Mouse (Mus musculus) forebrain, embryonic 10.5 days (tissue): ENCODE data around the gene Gm21962. TPM values are rescaled to one million over a fixed set of nuclear protein-coding genes. Genes with fewer than 3 reads are reported as not detected.

Experiments
- DNase-seq: peaks from one replicate; pipeline ENCODE4 v3.0.0-alpha.2; 2017; ENCODE audit warnings: low spot score; ENCODE audit errors: extremely low spot score
- H3K27ac ChIP-seq: fragments of 300-500 bp; sonication (generic); 2 replicates; pipeline ENCODE4 v1.5.1; 2016; ENCODE audit warnings: mild to moderate bottlenecking
- H3K27me3 ChIP-seq: fragments of 300-500 bp; sonication (generic); 2 replicates; pipeline ENCODE4 v1.6.1; 2016; ENCODE audit warnings: mild to moderate bottlenecking; ENCODE audit not compliant: poor library complexity, severe bottlenecking
- H3K36me3 ChIP-seq: fragments of 300-500 bp; sonication (generic); replicated peaks from 2 replicates; pipeline ENCODE4 v1.6.1; 2016; ENCODE audit warnings: mild to moderate bottlenecking, moderate library complexity
- H3K4me1 ChIP-seq: fragments of 300-500 bp; sonication (generic); 2 replicates; pipeline ENCODE4 v1.6.1; 2016
- H3K4me3 ChIP-seq: fragments of 300-500 bp; sonication (generic); 2 replicates; pipeline ENCODE4 v1.5.1; 2016; ENCODE audit warnings: mild to moderate bottlenecking, moderate library complexity
- H3K9me3 ChIP-seq: fragments of 300-500 bp; sonication (generic); 2 replicates; pipeline ENCODE4 v1.6.1; 2016; ENCODE audit warnings: mild to moderate bottlenecking, moderate library complexity
- WGBS: fragments of 180-500 bp; shearing (Covaris S2); methylation state at CpG from one replicate; pipeline ENCODE4 v1.1.7; 2016; 5-methylcytosine and 5-hydroxymethylcytosine counted together
- polyA plus RNA-seq: library from polyadenylated mRNA; unstranded; fragments of >200 nt; fragmentation: Nextera tagmentation; extraction: Ambion mirVana; gene quantifications from 2 replicates; pipeline ENCODE4 v1.2.1, GENCODE M21; 2016

Gm21962 gene
- polyA plus RNA-seq, 1 experiment from 2014 or later: not detected

DNA sequence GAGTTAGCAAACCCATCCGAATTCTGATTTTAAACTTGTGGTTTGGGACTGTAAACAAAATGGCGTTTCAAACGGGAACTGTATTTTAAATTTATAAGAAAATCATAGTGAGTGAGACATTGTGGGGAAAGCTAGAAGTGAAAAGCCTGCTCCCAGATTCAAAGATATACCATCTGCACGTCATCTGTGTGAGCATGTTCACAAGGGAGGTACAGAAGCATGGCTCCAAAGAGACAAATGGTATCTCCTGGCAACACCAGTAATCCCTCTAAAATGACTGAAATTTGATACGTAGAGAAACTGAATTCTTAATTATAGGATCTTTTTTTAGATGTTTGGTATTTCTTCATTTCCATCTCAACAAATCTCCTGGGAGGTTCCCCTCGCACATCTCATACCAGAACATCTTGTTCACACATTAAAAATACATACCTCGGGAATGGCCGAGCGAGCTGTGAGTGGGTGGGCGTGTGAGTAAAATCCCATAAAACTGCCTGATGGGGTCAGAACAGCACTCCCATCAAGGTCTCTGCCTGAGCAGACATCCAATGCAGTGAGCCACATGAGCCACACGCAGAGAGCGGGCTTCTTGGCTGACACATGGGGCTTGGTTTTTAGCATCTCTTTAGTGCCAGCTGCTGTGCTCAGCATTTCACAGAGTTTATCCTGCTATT, 23.8 kb upstream of the Gm21962 start:
- no peaks in the 10 kb centered on the region for H3K27me3 ChIP-seq
- no peak for DNase-seq
- no peaks in the 10 kb centered on the region for H3K4me1 ChIP-seq
- no peaks in the 10 kb centered on the region for H3K9me3 ChIP-seq
- H3K27ac ChIP-seq: no peak overlapping the region
- no peaks in the 10 kb centered on the region for H3K36me3 ChIP-seq
- 90% methylated on average over 12 of the region's 12 CpGs for WGBS
- H3K4me3 ChIP-seq: no peak overlapping the region

DNA sequence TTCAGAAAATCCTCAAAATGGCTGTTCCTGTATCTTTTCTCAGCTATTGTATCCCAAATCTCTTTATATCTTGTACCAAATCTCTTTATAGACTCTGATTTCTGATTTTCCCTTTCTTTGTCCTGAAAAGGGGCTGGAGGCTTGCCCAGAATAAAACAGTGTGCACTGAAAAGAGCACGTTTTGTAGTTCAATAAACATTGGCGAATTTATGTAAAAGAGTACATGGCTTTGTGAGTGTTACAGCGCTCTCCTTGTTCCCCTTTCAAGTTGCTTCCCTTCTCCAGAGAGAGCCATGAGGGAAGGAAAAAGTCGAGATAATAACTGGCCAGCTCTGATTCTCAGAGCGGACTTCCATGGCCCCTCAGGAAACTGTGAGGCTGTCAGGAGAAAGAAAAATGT, 22.2 kb upstream of the Gm21962 start:
- DNase-seq: no peak

GRCm38 (mm10) chr3:137652853-137653252, 18.5 kb upstream of the Gm21962 start:
- DNase-seq: no peak
- Histone ChIP-seq H3K9me3 (no peaks in the 10 kb centered on the region), H3K27me3 (no peaks in the 10 kb centered on the region), H3K36me3 (no peaks in the 10 kb centered on the region), H3K4me1 (no peaks in the 10 kb centered on the region), H3K27ac (no peak overlapping the region), H3K4me3 (no peak overlapping the region)
- WGBS: 93% methylated on average over 2 of the region's 2 CpGs

More for the DNA sequence above, 22.2 kb upstream of the Gm21962 start:
- H3K4me1 ChIP-seq: no peaks in the 10 kb centered on the region
- H3K4me3 ChIP-seq: no peak overlapping the region
- no peaks in the 10 kb centered on the region for H3K27me3 ChIP-seq
- H3K9me3 ChIP-seq: no peaks in the 10 kb centered on the region
- WGBS: 85% methylated on average over 5 of the region's 5 CpGs
- no peak overlapping the region for H3K27ac ChIP-seq
- no peaks in the 10 kb centered on the region for H3K36me3 ChIP-seq

DNA sequence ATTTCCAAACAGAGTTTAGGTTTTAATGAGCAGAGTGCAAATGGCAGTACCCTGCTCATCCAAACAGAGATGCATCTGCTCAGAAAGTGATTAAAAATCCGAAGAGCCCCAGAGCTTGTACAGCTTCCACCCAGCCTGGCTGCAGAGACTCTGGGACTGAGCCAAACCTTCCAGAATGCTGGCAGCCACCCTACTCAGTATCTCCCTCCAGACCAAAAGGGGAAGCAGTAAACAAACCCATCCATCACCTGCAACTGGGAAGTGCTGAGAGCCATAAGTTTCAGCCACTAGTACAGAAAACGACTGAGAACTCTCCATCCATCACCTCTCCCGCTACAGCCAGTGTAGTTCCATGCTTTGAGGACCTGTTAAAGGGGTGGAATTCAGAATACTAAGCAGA, 9.6 kb downstream of the Gm21962 start:
- H3K4me1 ChIP-seq: peaks cover 34% of the 10 kb centered on the region
- no peaks in the 10 kb centered on the region for H3K27me3 ChIP-seq
- H3K9me3 ChIP-seq: no peaks in the 10 kb centered on the region
- DNase-seq: no peak
- WGBS: 30% methylated on average over 3 of the region's 3 CpGs
- H3K27ac ChIP-seq: peak overlapping the region; percentile 74
- no peak overlapping the region for H3K4me3 ChIP-seq
- H3K36me3 ChIP-seq: no peaks in the 10 kb centered on the region

DNA sequence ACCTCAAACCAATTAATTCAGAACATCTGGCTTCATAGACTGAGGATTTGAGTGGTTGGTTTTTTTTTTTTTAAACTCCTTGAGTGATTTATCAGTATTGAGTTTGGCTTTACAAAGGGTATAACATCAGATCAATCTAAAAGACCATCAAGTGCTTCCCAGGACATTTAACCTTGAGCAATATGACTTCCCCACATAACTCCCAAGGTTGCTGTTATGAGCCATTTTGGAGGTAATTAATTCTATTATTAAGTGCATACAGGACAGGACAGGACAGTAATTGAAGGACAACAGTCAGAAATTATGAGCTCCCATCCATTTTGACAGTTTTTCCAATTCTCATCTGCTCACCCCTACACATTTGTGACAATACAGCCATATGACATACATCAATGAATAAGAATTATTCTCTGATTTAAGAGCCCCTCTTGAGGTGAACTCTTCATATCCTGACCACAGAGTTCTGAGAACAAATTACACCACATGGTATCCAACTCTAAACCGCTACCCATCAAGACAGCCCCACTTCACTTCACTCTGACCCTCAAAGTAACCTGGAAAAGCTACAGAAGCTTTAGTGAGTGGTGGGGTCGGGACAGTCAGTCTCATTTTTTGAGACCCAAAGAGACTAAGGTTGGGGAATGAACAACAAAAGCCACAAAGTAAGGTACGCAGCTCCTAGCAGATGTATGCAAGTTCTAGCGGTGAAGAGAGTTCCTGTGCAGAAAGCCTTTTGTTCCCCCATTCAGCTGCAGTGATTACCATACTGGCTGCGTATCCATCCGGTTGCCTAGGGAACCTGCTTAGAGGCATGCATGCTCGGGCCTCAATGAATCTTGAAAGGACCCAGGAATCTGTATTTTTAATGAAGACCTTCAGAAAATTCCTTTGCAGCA, 11.8 kb downstream of the Gm21962 start:
- Histone ChIP-seq H3K4me3 (peak overlapping the region; percentile 13; the same call in 1 of the 2 replicates), H3K27ac (peak overlapping the region; percentile 87)
- WGBS: 10% methylated on average over 7 of the region's 7 CpGs

DNA sequence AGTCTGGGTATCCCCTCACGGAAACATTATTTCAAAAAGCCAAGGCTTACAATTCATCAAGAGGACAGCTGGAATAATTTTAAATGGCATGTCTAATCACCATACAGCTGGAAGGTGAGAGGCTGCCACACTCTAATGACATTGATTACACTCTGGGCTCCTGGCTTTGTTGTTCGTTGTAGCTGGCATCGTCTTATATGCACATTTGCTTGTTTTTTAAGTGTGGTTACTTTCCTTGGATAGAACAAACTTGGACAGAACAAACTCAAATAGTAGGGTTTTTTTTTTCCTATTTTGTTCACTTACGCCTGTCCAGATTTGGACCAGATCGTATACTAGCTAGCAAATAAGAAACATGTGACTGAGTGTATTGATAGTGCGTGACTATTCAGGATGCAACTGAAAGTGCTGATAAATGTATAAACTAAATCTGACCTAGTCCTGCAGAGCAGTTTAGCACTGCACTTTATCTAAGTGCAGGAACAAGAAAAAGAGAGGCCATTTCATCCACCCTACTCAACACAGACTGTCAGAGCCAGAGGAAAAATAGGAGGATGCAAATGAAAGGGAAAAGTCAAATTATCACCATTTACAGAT, 12.6 kb downstream of the Gm21962 start:
- WGBS: 33% methylated on average over 6 of the region's 6 CpGs
- Histone ChIP-seq H3K27me3 (no peaks in the 10 kb centered on the region), H3K4me3 (peak overlapping the region; percentile 13; the same call in 1 of the 2 replicates), H3K36me3 (no peaks in the 10 kb centered on the region), H3K4me1 (peaks cover 34% of the 10 kb centered on the region), H3K9me3 (no peaks in the 10 kb centered on the region), H3K27ac (peak overlapping the region; percentile 87)
- DNase-seq: no peak

More for the DNA sequence above, 11.8 kb downstream of the Gm21962 start:
- H3K36me3 ChIP-seq: no peaks in the 10 kb centered on the region
- no peaks in the 10 kb centered on the region for H3K27me3 ChIP-seq
- DNase-seq: peak; percentile 79
- H3K4me1 ChIP-seq: peaks cover 34% of the 10 kb centered on the region
- H3K9me3 ChIP-seq: no peaks in the 10 kb centered on the region

DNA sequence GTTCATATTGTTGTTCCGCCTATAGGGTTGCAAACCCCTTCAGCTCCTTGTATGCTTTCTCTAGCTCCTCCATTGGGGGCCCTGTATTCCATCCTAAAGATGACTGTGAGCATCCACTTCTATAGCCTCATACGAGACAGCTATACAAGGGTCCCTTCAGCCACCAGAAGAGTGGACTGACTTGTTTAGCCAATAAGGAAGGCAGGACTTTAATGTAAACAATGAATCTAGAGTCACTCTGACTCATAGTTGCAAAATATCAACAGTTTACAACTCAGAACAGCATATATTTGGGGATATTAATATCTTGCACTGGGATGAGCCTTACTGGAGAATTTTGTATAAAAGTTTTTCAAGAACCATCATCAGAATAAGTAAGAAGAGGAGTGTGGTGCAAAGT, 15.6 kb downstream of the Gm21962 start:
- 87% methylated on average over 2 of the region's 2 CpGs for WGBS
- Histone ChIP-seq H3K27me3 (no peaks in the 10 kb centered on the region), H3K27ac (no peak overlapping the region), H3K4me3 (no peak overlapping the region), H3K36me3 (no peaks in the 10 kb centered on the region), H3K4me1 (peaks cover 28% of the 10 kb centered on the region), H3K9me3 (no peaks in the 10 kb centered on the region)
- DNase-seq: no peak

DNA sequence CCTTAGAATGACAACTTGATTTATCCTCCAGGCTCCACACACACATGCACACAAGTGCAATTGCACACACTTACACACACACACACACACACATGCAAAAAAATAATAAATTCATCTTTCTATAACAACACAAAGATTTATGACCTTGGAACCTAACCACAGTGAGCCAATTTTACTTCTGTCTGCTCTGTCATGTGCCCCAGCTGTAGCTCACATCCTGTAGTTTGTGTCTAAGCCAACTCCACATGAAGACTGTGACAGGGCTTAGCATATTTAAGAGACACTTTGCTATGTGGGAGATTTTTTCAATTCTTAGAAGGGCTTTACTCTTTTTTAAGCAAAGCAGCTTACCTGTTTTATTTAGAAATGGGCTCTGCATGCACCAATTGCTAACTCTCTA, 20.2 kb downstream of the Gm21962 start:
- Histone ChIP-seq H3K9me3 (no peaks in the 10 kb centered on the region), H3K4me3 (no peak overlapping the region), H3K27me3 (no peaks in the 10 kb centered on the region), H3K27ac (no peak overlapping the region), H3K36me3 (no peaks in the 10 kb centered on the region), H3K4me1 (no peaks in the 10 kb centered on the region)
- DNase-seq: no peak

DNA sequence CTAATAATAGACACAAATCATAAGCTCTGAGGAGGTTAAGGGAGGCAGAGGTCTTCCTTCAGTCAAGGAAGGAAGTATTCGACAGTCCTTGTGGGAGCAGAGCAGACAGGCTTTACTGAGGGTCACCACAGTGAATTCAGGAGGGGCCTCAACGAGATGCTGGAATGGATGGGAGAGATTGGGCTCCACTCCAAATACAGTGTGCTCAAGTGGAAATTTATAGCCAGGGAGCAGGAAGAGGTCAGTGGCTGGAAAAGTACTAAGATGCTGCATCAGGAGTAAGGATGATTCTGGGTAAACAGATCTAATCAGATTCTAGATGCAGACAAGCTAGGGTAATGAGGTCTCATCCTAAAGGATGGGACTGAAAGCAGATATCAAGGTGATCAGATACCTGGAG, 44.6 kb downstream of the Gm21962 start:
- Histone ChIP-seq H3K4me1 (peaks cover 4% of the 10 kb centered on the region), H3K27me3 (no peaks in the 10 kb centered on the region), H3K36me3 (no peaks in the 10 kb centered on the region), H3K9me3 (no peaks in the 10 kb centered on the region), H3K27ac (no peak overlapping the region), H3K4me3 (no peak overlapping the region)
- 85% methylated on average over 2 of the region's 2 CpGs for WGBS
- DNase-seq: no peak

DNA sequence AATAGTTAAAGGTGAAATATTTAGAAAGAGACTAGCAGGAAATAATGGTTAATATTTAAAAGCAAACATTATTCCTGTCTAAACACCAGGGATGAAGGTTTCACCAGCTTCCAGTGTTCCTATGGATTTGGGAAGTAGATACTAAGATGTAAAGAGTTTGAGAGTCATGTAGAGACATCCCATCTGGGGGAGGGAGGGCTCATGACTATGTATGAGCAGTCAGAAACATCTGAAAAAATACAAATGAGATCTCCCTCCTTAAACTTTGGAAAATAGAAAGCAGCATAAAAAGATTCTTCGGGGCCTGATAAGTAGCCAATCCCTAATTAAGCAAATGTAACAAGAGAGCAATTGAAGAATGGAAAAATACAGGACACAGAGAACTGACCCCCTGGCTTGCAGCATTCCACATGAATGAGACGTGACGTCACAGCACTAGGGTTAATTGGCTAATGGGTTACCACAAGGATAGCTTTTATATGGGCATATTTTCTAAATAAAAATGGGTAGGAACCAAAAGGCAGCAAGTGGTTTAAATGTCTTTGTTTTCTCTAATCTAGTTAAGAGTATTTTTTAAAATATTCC, 45.3 kb downstream of the Gm21962 start:
- Histone ChIP-seq H3K27me3 (no peaks in the 10 kb centered on the region), H3K9me3 (no peaks in the 10 kb centered on the region), H3K27ac (no peak overlapping the region), H3K4me1 (peaks cover 4% of the 10 kb centered on the region), H3K4me3 (no peak overlapping the region), H3K36me3 (no peaks in the 10 kb centered on the region)
- WGBS: 51% methylated on average over 3 of the region's 3 CpGs
- DNase-seq: no peak
